Mouse (Mus musculus) adrenal gland, postnatal 14 days (tissue): ENCODE measurements around the gene Rhobtb1. TPM values are rescaled to one million over a fixed set of nuclear protein-coding genes. Genes with fewer than 3 reads are reported as not detected.

Experiments used
- DNase-seq: peaks from one replicate; pipeline ENCODE4 v3.0.0; 2021; ENCODE audit warnings: mixed read lengths
- total RNA-seq: library from RNA; stranded (reverse); gene quantifications from 2 replicates; pipeline ENCODE4 v1.2.3, GENCODE M21; 2021

Rhobtb1 gene
- total RNA-seq, 1 experiment from 2014 or later = 15.8 TPM

DNA sequence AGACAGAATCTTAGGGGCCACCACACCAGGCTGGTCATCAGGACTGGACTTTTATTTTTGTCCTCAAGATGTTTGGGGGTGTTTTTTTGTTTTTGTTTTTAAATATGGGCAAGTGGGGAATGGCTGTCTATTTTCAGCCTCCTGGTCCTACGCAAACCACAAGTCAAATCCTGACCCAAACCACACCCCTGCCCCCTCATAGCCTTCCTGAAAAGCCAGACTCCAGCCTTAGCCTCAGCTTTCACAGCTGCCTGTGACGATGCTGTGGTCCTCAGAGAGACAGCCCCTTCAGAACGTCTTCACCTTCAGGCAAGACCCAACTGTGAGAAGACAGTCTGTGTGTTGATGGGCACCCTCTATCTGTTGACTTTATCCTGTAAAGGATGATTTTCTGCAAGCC, 95.5 kb downstream of the Rhobtb1 start:
- DNase-seq = no peak

DNA sequence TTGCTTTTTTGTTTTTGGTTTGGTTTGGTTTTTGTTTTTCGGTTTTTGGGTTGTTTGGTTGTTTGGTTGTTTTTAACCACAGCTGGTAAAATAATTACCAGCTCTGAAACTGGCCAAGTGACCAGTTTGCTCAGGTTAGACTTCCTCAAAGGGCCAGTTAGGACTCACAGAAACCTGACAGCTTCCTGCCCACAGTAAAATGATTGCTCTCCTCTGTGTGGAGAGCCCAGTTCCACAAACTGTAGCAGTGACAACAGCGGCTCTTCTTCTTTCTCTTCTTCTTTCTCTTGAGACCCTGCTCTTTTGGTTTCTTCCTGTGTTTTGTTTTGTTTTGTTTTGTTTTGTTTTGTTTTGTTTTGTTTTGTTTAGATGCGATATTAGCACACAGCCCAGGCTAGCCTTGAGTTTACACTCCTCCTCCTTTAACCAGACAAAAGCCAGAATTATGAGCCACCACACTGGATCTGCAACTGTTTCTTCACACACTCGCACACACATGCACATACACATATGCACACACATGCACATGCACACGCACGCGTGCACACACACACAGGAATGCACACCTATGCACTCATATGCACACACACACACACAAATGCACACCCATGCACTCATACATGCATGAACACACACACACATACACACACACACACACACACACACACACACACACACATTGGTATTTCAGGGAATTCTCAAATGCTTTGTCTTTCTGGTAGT, 96.2 kb downstream of the Rhobtb1 start:
- DNase-seq = no peak

DNA sequence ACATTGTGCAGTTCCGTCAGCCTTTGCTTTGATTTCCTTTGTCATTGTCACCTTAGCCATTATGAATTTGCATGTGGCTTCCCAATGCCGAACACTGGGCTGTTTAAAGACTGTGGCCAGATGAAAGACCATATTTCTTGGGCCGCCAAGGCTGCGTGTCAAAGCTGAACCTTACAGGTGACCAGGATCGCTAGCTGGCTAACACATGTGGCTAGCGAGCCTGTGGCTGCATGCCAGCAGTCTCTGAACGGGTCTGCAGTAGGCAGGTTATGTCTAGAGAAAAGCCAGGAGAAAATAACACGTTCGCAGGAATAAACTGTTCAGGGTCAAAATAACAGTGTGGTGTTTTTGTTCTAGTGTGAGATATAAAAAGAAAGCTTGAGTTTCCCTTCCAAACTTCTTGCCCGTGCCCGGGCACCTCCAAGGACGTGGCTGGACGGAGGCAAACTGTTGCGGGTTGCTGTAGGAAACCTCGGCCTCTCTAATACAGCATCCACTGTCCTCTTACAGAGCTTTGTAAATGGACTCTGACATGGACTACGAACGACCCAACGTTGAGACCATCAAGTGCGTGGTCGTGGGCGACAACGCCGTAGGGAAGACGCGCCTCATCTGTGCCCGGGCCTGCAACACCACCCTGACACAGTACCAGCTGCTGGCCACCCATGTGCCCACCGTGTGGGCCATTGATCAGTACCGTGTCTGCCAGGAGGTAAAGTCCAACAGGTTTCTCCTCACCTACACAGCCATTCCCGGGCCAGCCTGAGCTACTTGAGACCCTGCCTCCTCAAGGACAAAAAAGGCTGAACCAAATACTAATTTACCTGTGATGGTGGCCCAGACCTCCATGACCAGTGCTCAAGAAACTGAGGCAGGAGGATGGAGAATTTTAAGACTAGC, 97.3 kb downstream of the Rhobtb1 start:
- DNase-seq = no peak

DNA sequence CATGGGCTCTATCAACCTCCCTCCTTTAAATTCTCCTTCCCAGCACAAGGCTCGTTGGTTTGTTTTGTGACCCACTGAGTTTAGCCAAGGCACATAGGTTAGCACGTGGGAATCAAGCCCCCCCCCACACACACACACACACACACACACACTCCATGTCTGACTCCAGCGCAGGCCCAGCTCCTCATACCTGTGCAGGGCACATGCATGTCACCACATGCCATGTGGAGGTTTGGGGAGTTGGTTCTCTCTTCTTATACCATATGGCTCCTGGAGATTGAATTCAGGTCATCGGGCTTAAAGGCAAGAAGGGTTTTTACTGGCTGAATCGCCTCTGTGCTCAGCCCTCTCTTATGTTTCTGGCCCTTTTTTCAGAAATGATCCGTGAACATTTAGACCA, 100.0 kb downstream of the Rhobtb1 start:
- no peak for DNase-seq

- DNase-seq = no peak
Observed at GRCm38 (mm10) chr10:69252112-69253074, 101.2 kb downstream of the Rhobtb1 start.

- no peak for DNase-seq
Observed at GRCm38 (mm10) chr10:69253075-69253685, 101.9 kb downstream of the Rhobtb1 start.

GRCm38 (mm10) chr10:69253686-69254080, 102.4 kb downstream of the Rhobtb1 start:
- no peak for DNase-seq

DNA sequence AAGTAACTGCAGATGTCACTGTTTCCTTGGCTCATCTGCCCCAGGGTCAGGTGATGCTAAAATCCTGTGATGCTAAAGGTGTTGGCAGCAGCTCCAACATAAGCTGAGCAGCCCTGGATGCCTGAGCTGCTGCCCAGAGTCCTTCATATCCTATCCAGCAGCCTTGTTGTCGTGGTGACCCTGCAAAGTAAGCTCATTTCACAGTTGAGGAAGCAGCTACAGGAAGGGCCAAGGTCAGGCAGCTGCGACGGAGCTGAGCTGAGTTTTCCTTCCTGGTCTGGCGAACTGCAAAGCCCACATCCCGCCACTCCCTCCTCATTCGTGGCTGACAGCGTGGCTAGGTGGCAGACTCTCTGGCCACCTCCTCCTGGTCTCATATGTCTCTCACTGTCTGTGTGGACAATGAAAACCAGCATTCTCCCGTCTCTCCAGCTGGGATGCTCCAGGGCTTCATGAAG, 103.2 kb downstream of the Rhobtb1 start:
- peak; percentile 75 for DNase-seq

- no peak for DNase-seq
Observed at GRCm38 (mm10) chr10:69255594-69255993, 104.4 kb downstream of the Rhobtb1 start.

- DNase-seq = no peak
Observed at GRCm38 (mm10) chr10:69257592-69258133, 106.4 kb downstream of the Rhobtb1 start.

DNA sequence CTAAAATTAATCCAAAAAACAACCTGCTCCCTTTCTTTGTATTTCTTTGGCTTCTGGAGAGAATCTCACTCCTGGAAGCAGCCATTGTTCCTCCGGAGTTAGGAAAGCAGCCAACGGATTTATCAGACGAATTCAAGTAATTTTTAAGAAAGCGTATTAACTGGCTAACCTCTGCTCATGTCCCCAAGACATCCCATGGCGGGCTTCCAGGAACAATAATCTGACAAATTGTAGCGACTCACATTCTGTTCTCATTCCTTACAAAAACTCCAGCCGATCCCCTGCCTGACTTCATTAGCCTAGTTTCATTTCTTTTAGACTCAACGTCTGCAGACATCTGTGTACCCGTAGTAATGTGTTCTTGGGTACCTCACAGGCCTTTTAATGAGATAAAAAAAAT, 107.4 kb downstream of the Rhobtb1 start:
- DNase-seq = peak; percentile 35

GRCm38 (mm10) chr10:69259161-69259560, 107.9 kb downstream of the Rhobtb1 start:
- peak; percentile 27 for DNase-seq

DNA sequence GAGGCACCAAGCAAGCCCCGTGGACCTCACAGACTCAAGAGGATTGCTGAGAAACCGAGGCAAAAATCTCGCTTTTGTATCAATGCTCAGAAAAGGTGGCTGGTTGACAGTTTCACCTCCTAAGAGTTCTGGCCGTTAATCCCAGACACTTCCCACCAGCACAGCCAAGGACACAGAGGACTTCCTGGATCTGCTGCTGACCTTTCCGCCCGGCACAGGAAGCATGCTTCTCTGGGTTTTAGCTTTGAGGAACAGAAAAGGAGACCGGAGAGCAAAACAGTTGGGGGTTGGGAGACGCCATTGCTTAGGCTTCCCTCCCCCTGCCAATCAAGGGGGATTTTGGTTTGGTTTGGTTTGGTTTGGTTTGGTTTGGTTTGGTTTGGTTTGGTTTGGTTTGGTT, 108.7 kb downstream of the Rhobtb1 start:
- peak; percentile 23 for DNase-seq

DNA sequence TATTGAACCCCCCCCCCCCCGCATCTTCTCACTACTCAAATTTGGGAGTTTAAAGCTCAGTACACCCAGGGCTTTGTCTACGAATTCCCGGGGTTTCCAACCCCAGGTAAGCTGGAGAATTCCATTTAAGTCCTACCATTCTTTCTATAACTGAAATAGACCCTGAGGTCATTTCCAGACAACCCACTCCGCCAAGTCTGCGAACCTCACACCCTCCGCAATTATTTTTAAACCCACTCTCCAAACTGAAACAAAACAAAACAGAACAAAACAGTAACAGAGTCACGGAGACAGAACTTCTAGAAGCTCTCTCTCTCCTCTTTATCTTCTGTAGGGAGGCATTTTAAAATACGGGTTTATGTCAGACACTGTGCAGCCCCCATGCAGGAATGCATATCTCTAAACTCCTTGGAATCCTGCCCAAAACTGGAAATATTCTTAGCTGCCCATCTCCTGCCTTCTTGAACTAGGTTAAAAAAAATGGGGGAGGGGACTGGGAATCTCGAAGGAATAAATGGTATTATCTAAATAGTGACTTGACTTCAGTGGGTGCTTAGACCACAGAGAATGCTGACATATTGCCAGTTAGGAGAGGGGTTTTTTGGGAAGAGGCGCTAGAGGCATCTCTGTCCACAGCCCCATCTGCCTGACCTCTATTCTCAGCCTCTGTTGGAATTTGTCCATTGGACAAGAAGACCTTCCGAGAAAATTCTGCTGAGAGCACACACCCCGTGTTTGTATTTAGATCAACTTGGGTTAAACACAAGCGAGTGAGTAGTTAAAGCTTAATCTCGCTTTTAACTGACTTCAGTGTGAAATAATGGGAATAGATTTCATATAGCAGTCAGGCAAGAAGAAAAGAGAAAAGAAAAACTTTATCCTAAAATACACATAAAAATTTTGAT, 111.9 kb downstream of the Rhobtb1 start:
- no peak for DNase-seq

- no peak for DNase-seq
Observed at GRCm38 (mm10) chr10:69263906-69264305, 112.7 kb downstream of the Rhobtb1 start.

DNA sequence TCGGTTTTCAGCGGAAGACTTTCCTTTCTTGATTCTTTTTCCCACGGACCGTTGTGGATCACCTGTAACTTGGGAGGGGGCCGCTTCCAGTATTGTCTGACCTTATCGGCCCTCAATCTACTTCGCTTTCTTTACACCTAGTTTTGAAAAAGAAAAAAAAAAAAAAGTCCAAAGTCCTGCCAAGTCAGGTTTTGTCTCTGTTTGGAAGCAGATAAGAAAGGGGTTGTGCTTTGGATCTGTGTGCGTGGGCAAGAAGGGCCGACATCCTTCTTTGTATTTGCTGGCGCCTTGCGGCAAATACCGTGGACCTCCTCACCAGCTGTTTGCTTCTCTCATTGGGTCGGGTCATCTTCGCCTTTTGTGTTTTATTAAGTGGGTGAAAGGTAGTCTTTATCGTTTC, 114.2 kb downstream of the Rhobtb1 start:
- no peak for DNase-seq

DNA sequence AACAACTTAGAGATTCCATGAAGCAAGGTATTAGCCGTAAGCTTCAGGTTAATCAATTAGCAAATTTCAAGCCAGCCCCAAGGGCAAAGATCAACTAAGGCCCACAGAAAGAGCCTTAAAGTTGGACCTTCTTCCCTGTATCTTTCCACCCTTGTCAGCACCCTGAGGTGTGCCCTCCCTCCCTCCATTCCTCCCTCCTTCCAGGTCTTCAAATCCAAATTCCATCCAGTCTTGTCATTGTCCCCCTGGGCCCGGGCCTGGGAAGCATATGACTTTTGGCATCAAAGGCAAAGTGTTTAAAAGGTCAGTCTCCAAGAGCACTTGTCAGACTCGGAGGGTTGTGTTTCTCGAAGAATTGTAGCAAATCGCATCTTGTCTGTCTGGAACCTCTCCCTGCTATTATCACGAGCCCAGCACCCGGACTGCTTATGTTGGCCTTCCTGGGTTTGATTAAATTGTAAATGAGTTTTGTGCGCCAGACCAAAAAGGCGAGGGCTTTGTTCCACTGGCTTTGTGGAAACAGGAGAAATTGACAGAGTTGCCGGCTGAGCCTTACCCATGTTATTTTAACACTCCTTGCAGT, 116.9 kb downstream of the Rhobtb1 start:
- DNase-seq = no peak

DNA sequence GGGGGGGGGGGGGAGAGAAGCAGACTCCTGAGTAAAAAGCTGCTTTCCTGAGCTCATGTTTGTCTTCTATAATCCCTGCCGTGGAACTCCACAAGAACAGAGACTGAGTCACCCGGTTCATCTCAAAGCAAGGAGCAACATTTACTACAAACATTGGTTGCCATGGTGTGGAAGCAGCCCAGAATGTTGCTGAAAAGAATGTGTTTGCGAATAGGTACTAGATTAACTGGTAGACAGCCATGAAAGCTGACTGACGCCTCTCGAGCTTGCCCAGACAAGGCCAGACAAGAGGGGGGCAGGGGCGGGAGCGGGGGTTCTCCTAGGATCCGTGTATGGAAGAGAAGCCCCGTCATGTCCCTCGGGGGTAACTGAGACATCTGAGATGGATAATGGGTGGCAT, 120.2 kb downstream of the Rhobtb1 start:
- no peak for DNase-seq

DNA sequence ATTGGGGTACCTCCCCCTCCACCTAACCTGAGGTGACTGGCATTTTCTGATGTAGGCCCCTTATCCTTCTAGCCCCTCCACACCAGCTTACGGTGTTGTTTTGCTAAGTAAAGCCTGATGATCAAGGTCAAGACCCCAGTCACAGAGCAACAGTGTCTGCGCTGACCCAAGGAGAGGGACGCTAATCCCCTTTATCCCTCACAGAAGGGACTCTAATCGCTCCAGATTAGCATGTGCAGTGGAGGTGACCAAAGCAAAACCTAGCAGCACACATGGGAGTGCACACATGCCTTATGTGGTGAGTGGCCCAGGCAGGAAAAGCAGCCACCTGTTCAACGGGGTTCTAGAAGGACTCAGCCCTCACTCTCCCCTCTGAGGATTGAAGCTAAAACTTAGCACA, 123.0 kb downstream of the Rhobtb1 start:
- DNase-seq = no peak

- no peak for DNase-seq
Observed at GRCm38 (mm10) chr10:69274705-69275104, 123.5 kb downstream of the Rhobtb1 start.
